Mouse (Mus musculus) midbrain, embryonic 15.5 days (tissue): ENCODE measurements around the gene Hexb. TPM values are rescaled to one million over a fixed set of nuclear protein-coding genes. Genes with fewer than 3 reads are reported as not detected.
A peak's percentile ranks its signal among the peaks of the same experiment; 100 is the strongest.

ENCODE experiments used
- ATAC-seq: fragments of 200-750 bp; cut with Nextera tagmentation; replicated peaks from 2 replicates; pipeline ENCODE4 v1.8.0; 2017; ENCODE audit warnings: moderate TSS enrichment
- H3K27ac ChIP-seq: fragments of 300-500 bp; sonication (generic); 2 replicates; pipeline ENCODE4 v1.5.1; 2015; ENCODE audit warnings: mild to moderate bottlenecking, inconsistent platforms
- H3K27me3 ChIP-seq: fragments of 300-500 bp; sonication (generic); replicated peaks from 2 replicates; pipeline ENCODE4 v1.6.1; 2015; ENCODE audit warnings: inconsistent platforms
- H3K36me3 ChIP-seq: fragments of 300-500 bp; sonication (generic); replicated peaks from 2 replicates; pipeline ENCODE4 v1.6.1; 2015; ENCODE audit warnings: inconsistent platforms
- H3K4me1 ChIP-seq: fragments of 300-500 bp; sonication (generic); 2 replicates; pipeline ENCODE4 v1.6.1; 2015; ENCODE audit warnings: inconsistent platforms
- H3K4me2 ChIP-seq: fragments of 300-500 bp; sonication (generic); 2 replicates; pipeline ENCODE4 v1.6.1; 2015; ENCODE audit warnings: inconsistent platforms, mild to moderate bottlenecking, moderate library complexity
- H3K4me3 ChIP-seq: fragments of 300-500 bp; sonication (generic); 2 replicates; pipeline ENCODE4 v1.5.1; 2015; ENCODE audit warnings: mild to moderate bottlenecking, inconsistent platforms
- H3K9ac ChIP-seq: fragments of 300-500 bp; sonication (generic); 2 replicates; pipeline ENCODE4 v1.6.1; 2015; ENCODE audit warnings: mild to moderate bottlenecking, inconsistent platforms
- H3K9me3 ChIP-seq: fragments of 300-500 bp; sonication (generic); 2 replicates; pipeline ENCODE4 v1.6.1; 2016; ENCODE audit warnings: inconsistent platforms
- WGBS: fragments of 180-500 bp; shearing (Covaris S2); methylation state at CpG from one replicate; pipeline ENCODE4 v1.1.7; 2015; ENCODE audit warnings: mixed read lengths; 5-methylcytosine and 5-hydroxymethylcytosine counted together
- polyA plus RNA-seq: library from polyadenylated mRNA; unstranded; fragments of >200 nt; fragmentation: Nextera tagmentation; extraction: Ambion mirVana; gene quantifications from 2 replicates; pipeline ENCODE4 v1.2.1, GENCODE M21; 2015

Hexb gene
- polyA plus RNA-seq, 1 experiment from 2014 or later: 35.8 TPM

DNA sequence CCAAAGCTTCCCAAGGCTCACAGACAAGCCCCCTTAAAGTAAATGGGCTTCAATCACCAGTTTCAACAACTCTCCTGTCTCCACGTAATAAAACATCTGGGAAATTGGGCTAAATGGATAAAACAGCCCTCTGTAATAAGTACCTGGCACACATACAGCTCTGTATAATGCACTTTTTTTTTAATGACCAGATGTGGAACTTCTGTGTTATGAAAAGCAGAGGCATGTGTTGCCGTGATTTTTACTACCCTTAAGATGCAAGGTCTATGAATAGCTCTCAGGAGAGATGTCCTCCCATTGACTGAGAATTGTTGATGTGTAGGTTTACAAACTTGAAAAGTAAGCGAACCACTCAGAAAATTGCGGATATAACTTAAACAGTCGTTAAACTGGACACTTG lies 18.0 kb upstream of the Hexb start:
- WGBS: 81% methylated on average over 5 of the region's 5 CpGs
- no peak overlapping the region for H3K27ac ChIP-seq

DNA sequence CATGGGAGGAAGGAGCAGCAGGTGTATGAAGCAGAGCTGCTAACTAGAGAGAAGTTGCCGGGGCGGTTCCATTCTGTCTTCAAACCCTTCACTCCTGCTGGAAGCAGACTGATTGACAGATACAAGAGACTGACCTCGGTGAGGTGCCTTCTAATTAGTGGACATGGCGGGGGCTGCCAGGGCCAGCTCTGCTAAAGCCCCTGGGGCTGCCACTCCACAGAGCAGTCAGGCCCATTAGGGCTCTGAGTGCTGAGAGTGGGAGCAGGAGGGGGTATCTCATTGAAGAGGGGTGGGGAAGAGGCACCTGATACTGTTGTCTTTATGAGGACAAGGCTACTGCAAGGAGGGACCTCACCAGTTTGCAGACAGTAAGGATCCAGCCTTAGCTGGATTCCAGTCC lies 17.4 kb upstream of the Hexb start:
- H3K36me3 ChIP-seq: no peaks in the 10 kb centered on the region
- H3K4me2 ChIP-seq: no peak overlapping the region
- no peaks in the 10 kb centered on the region for H3K9me3 ChIP-seq
- no peak overlapping the region for H3K27ac ChIP-seq
- peak; percentile 57 for ATAC-seq
- H3K9ac ChIP-seq: no peak overlapping the region
- peaks cover 15% of the 10 kb centered on the region for H3K4me1 ChIP-seq
- no peak overlapping the region for H3K4me3 ChIP-seq
- 34% methylated on average over 4 of the region's 4 CpGs for WGBS
- H3K27me3 ChIP-seq: no peaks in the 10 kb centered on the region

More for the DNA sequence above, 18.0 kb upstream of the Hexb start:
- no peak overlapping the region for H3K4me3 ChIP-seq
- no peaks in the 10 kb centered on the region for H3K36me3 ChIP-seq
- no peaks in the 10 kb centered on the region for H3K27me3 ChIP-seq
- peaks cover 15% of the 10 kb centered on the region for H3K4me1 ChIP-seq
- no peak overlapping the region for H3K4me2 ChIP-seq
- no peak for ATAC-seq
- H3K9ac ChIP-seq: no peak overlapping the region
- no peaks in the 10 kb centered on the region for H3K9me3 ChIP-seq

DNA sequence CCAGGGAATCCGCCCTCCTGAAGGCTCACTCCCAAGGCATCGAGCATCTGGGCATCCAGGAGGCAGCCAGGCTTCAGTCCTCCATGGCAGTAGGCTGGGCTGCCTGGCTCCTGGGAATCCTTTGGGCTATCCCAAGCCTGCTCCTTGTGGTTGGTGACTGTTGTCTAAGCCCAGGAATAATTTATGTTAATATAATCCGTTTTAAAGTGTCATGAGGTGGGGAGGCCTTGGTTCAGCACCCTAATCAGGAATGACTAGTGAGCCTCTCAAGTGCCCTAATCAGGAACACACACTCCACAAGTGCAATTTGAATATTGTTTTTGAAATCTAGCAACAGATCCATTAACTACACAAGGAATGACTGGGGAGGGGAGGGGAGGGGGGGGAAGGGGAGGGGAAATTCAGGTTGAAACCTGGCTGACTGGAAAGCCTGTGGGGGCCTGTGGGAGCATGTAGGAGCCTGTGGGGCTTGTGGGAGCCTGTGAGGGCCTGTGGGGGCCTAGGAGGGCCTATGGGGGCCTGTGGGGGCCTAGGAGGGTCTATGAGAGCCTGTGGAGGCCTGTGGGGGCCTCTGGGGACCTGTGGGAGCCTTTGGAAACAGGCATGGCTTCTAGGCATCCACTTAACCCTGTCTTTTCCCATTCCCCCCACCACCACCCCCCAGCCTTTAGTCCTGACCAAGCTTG lies 16.6 kb upstream of the Hexb start:
- no peak overlapping the region for H3K9ac ChIP-seq
- no peaks in the 10 kb centered on the region for H3K36me3 ChIP-seq
- no peak for ATAC-seq
- H3K27me3 ChIP-seq: no peaks in the 10 kb centered on the region
- no peak overlapping the region for H3K4me2 ChIP-seq
- WGBS: 54% methylated on average over 3 of the region's 3 CpGs
- peaks cover 15% of the 10 kb centered on the region for H3K4me1 ChIP-seq
- no peaks in the 10 kb centered on the region for H3K9me3 ChIP-seq
- H3K27ac ChIP-seq: no peak overlapping the region
- no peak overlapping the region for H3K4me3 ChIP-seq

DNA sequence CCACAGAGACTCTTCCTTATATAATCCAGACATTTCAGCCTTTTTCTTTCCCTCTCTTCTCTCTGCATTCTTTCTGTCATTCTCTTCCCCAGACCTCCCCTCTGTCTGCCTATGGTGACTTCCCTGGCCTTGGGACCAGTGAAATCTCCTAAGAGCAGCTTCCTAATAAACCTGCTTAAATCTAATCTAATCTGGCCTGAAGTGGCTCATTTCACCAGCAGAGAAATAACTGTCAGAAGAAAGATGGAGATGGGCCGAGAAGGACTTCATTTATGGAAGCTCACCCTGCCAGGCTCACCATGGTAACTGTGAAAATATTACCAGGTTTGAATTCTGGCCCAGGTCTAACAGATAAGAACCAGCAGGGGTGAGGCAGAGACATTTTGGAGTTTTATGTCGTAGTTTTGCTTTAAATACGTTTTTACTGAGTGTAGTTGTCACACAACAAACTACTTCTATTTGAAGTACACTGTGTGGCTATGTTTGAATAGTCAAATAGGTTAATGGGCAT lies 10.4 kb upstream of the Hexb start:
- no peak for ATAC-seq
- no peak overlapping the region for H3K27ac ChIP-seq
- 68% methylated on average over 3 of the region's 3 CpGs for WGBS

DNA sequence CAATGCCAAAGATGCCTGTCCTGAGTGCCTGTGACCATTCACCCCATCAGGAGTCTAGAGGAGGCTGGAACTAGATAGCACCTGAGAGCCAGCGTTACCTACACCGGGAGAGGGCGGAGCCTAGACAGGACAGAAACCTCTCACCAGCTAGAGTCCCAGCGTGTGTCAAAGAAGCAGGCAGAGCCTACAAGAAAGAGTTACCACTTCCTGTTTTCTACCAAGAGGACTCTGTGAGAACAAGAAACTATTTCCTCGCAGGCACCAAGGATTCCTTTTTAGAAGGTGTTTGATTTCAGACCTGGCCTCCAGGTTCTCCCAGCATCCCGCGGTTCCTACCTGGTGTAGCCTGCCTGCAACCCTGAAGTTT lies 9.9 kb upstream of the Hexb start:
- no peak for ATAC-seq
- no peak overlapping the region for H3K9ac ChIP-seq
- H3K4me3 ChIP-seq: no peak overlapping the region
- H3K9me3 ChIP-seq: no peaks in the 10 kb centered on the region
- no peak overlapping the region for H3K4me2 ChIP-seq
- 0 out of 2 replicates have a peak, but pooled peaks cover 4% of the 10 kb centered on the region for H3K4me1 ChIP-seq
- no peaks in the 10 kb centered on the region for H3K36me3 ChIP-seq
- 60% methylated on average over 7 of the region's 7 CpGs for WGBS
- H3K27me3 ChIP-seq: no peaks in the 10 kb centered on the region
- H3K27ac ChIP-seq: no peak overlapping the region

More for the DNA sequence above, 10.4 kb upstream of the Hexb start:
- Histone ChIP-seq H3K27me3 (no peaks in the 10 kb centered on the region), H3K4me1 (0 out of 2 replicates have a peak, but pooled peaks cover 4% of the 10 kb centered on the region), H3K4me2 (no peak overlapping the region), H3K4me3 (no peak overlapping the region), H3K9me3 (no peaks in the 10 kb centered on the region), H3K9ac (no peak overlapping the region), H3K36me3 (no peaks in the 10 kb centered on the region)

DNA sequence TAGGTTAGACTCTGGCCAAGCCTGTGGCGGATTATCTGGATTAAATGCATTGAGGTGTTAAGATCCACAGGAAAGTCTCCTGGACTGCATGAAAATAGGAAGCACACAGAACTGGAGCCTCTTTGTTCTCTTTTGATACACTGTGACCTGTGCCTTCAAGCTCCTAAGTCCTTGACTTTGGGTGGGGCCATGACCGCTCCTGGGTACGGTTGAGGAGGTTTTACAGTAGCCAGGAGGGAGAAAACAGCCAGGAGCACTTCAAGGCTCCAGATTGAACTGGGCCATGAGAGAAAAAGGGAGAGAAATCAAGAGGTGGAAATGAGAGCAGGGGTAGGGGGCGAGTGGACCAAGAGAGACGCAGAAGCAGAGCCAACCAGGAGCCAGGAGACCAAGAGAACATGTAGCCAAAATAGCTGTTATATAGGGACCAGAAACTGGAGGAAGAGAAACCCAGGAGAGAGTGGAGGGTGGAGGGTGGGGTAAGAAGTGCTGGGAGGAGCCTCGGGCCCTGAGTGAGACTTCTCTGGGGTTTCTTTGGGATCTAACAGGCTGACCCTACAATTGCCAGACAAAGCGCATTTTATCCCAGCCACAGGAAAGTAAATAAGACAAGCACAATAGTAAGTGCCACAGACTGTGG lies 9.4 kb upstream of the Hexb start:
- Histone ChIP-seq H3K4me3 (no peak overlapping the region), H3K9me3 (no peaks in the 10 kb centered on the region), H3K4me2 (no peak overlapping the region), H3K27me3 (no peaks in the 10 kb centered on the region), H3K27ac (no peak overlapping the region), H3K36me3 (no peaks in the 10 kb centered on the region), H3K4me1 (0 out of 2 replicates have a peak, but pooled peaks cover 3% of the 10 kb centered on the region), H3K9ac (no peak overlapping the region)
- WGBS: 86% methylated on average over 7 of the region's 7 CpGs
- ATAC-seq: no peak

DNA sequence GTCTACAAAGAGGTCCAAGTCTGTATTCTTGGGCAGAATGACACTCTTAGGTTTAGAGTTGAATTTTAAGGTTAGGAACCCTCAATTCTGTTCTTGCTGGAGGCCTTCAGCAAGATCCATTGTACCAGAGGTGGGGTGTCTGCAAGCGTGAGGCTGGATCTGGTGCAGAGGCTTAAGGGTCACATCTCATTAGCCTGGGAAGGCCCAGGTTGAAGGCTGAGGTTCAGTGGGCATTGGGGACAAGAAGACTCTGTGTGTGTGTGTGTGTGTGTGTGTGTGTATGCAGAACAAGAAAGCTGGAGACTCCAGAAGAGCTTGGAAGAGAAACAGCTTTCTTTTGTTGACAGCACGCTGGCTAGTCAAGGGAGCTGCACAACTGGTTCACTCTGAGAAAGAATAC lies 7.9 kb upstream of the Hexb start:
- H3K36me3 ChIP-seq: no peaks in the 10 kb centered on the region
- no peak for ATAC-seq
- H3K27me3 ChIP-seq: no peaks in the 10 kb centered on the region
- H3K9me3 ChIP-seq: no peaks in the 10 kb centered on the region
- no peaks in the 10 kb centered on the region for H3K4me1 ChIP-seq
- 89% methylated on average over 2 of the region's 2 CpGs for WGBS
- no peak overlapping the region for H3K4me3 ChIP-seq
- H3K4me2 ChIP-seq: no peak overlapping the region
- no peak overlapping the region for H3K9ac ChIP-seq
- H3K27ac ChIP-seq: no peak overlapping the region

DNA sequence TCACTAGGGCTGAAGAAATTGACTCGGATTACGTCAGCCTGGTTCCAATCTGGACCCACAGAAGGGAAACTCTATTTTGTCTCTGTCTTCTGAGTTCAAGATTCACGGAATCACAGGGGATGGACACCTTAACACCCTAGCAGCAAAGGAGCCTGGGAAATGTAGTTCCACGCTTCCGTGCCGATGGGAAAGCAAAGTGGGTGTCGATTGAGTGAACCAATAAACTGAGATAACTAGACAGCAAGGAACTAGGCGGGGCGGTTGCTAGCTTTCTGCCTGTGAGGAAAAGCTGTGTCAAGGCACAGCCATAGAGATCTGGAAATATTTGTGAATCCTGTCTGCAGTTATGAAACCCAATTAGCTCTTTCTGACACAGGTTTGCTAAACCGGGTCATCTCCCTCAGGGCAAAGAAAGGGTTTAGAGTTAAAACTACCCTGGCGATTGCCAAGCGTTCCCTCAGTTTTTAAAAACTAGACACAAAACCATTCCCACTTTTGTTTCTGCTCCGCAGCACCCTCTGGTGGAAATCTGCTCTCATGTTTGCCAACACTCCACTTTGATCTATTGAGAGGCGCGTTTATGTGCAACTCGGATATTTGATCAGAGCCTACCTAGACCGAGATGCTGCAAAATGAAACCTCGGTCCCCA lies 7.0 kb upstream of the Hexb start:
- H3K27ac ChIP-seq: peak overlapping the region; percentile 49
- H3K9ac ChIP-seq: no peak overlapping the region
- ATAC-seq: peak; percentile 83
- peak overlapping the region; percentile 27 for H3K4me3 ChIP-seq
- peak overlapping the region; percentile 55 for H3K4me2 ChIP-seq
- no peaks in the 10 kb centered on the region for H3K4me1 ChIP-seq
- no peaks in the 10 kb centered on the region for H3K36me3 ChIP-seq
- no peaks in the 10 kb centered on the region for H3K9me3 ChIP-seq
- 12% methylated on average over 18 of the region's 18 CpGs for WGBS
- H3K27me3 ChIP-seq: no peaks in the 10 kb centered on the region

DNA sequence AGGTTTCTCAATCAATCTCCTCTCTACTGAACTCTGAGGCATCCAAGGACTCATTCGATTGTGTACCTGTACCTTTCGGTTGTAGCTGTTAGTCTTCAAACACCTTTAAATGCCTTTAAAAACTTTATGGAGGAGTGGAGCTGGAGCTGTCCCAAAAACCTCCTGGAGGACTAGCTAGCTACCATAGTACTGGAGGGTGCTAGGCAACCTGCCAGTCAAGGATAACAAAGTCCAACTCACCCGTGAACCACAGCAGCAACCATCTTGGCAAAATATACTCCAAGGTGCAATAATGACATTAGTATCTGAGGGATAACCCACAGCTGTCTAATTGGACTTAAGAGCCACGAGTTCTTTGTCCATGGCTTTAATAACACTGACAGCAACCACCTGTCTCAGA lies 3.7 kb upstream of the Hexb start:
- no peaks in the 10 kb centered on the region for H3K27me3 ChIP-seq
- 0 out of 2 replicates have a peak, but pooled peaks cover 4% of the 10 kb centered on the region for H3K4me1 ChIP-seq
- H3K4me2 ChIP-seq: no peak overlapping the region
- H3K9ac ChIP-seq: no peak overlapping the region
- no peak overlapping the region for H3K27ac ChIP-seq
- no peak for ATAC-seq
- no peaks in the 10 kb centered on the region for H3K9me3 ChIP-seq
- WGBS: 84% methylated on average over 4 of the region's 4 CpGs
- H3K36me3 ChIP-seq: no peaks in the 10 kb centered on the region
- H3K4me3 ChIP-seq: no peak overlapping the region

DNA sequence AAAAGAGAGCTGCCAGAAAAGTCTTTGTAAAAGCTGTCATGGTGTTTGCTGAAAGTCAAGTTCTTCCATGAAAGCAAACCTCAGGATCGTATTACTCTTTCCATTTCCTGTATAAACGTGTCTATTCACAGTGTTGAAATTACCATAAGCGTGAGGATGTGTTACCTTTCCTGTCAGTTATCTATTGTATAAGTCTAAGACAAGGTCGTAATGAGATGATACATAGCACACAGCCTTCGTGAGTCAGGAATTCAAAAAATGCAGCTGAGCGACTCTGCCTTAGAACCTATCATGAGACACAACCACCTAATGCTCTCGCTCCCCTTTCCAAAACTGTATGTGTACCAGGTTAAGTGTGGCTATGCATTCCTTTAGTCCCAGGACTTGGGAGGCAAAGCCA lies 2.9 kb upstream of the Hexb start:
- 66% methylated on average over 7 of the region's 7 CpGs for WGBS
- no peak overlapping the region for H3K4me2 ChIP-seq
- H3K9me3 ChIP-seq: no peaks in the 10 kb centered on the region
- H3K27me3 ChIP-seq: no peaks in the 10 kb centered on the region
- no peak overlapping the region for H3K9ac ChIP-seq
- no peaks in the 10 kb centered on the region for H3K36me3 ChIP-seq
- ATAC-seq: no peak
- H3K27ac ChIP-seq: no peak overlapping the region
- peaks cover 4% of the 10 kb centered on the region; the same call in 1 of the 2 replicates for H3K4me1 ChIP-seq
- H3K4me3 ChIP-seq: no peak overlapping the region

DNA sequence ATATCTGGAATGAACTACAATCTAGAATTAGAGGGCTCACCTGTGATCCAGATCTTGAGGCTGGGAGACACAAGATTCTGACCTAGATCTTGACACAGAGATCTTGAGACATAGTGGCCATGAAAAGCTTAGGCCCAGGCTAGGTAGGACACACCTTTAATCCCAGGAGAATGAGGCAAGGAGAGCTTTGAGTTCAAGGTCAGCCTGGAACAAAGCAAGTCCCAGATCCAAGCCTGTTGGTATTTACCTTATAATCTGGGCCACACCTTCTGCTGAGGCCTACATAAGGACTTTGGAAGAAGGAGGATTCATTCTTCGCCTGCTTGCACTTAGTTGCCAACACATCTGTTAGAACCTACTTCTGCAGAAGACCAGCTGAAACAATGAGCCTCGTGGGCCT lies 966 bp upstream of the Hexb start:
- Histone ChIP-seq H3K9me3 (no peaks in the 10 kb centered on the region), H3K27ac (no peak overlapping the region), H3K27me3 (no peaks in the 10 kb centered on the region), H3K4me2 (no peak overlapping the region), H3K4me3 (no peak overlapping the region), H3K9ac (no peak overlapping the region), H3K36me3 (no peaks in the 10 kb centered on the region), H3K4me1 (peaks cover 4% of the 10 kb centered on the region; the same call in 1 of the 2 replicates)
- no peak for ATAC-seq
- WGBS: 80% methylated on average over 2 of the region's 2 CpGs

DNA sequence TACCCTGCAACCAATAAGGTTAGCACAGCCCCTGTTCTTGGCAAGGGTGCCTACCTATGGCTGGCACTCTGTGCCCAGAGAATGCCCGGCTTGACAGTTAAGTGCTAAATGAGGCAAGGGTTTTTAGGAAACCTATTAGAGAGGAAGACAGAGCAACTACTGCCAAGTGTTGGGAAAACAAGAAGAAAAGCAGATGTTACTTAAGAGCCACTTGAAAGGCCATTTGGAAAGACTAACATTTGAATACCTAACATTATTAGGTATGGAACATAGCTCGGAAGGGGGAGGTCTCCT lies 1.3 kb downstream of the Hexb start:
- H3K27me3 ChIP-seq: no peaks in the 10 kb centered on the region
- ATAC-seq: no peak
- H3K4me2 ChIP-seq: no peak overlapping the region
- no peak overlapping the region for H3K27ac ChIP-seq
- no peaks in the 10 kb centered on the region for H3K36me3 ChIP-seq
- 95% methylated on average over 2 of the region's 2 CpGs for WGBS
- peaks cover 4% of the 10 kb centered on the region; the same call in 1 of the 2 replicates for H3K4me1 ChIP-seq
- H3K9me3 ChIP-seq: no peaks in the 10 kb centered on the region
- H3K4me3 ChIP-seq: no peak overlapping the region
- H3K9ac ChIP-seq: no peak overlapping the region
